Mouse (Mus musculus) E14TG2a.4 (cell line): Measurements from ENCODE around the gene Cpt1a.

Experiments
- H3K27me3 ChIP-seq: 2 replicates; pipeline ENCODE4 v1.6.1; 2014; ENCODE audit warnings: low read length, control low read depth; ENCODE audit not compliant: insufficient read depth
- H3K36me3 ChIP-seq: 2 replicates; pipeline ENCODE4 v1.6.1; 2014; ENCODE audit warnings: low read length, control low read depth; ENCODE audit not compliant: insufficient read depth
- H3K4me1 ChIP-seq: replicated peaks from 2 replicates; pipeline ENCODE4 v1.6.1; 2014; ENCODE audit warnings: low read depth, low read length, control low read depth
- H3K4me3 ChIP-seq: replicated peaks from 2 replicates; pipeline ENCODE4 v1.5.1; 2014; ENCODE audit warnings: mild to moderate bottlenecking, low read length
- H3K9me3 ChIP-seq: 2 replicates; pipeline ENCODE4 v1.6.1; 2014; ENCODE audit warnings: low read length, control low read depth
- CTCF ChIP-seq: conservative IDR thresholded peaks from 2 replicates; pipeline ENCODE4 v1.5.1; 2014; ENCODE audit warnings: low read length
- NANOG ChIP-seq: IDR thresholded peaks from 2 replicates; pipeline ENCODE4 v1.6.1; 2014; ENCODE audit warnings: borderline replicate concordance, low read length, mixed read lengths
- POU5F1 ChIP-seq: IDR thresholded peaks from 2 replicates; pipeline ENCODE4 v1.6.1; 2014; ENCODE audit warnings: low read length, borderline replicate concordance

Cpt1a gene

DNA sequence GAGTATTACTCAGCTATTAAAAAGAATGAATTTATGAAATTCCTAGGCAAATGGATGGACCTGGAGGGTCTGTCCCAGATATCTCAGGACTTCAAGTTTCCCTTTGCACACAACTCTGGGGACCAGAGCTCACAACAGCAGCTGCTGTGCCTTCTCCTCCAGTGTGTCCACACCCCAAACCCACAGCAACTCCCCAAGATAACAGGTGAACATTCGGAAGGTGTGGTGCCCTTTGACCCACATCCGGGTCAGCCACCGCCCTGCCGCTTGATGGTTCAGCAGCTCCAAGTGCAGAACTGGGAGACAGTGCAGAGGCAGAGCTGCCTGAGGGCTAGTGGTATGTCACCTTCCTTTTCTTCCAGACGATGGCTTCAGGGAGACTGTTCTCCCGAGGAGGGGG lies 26.9 kb upstream of the Cpt1a start:
- no peaks in the 10 kb centered on the region for H3K9me3 ChIP-seq
- no peaks in the 10 kb centered on the region for H3K27me3 ChIP-seq
- H3K4me3 ChIP-seq = no peak overlapping the region
- TF ChIP-seq NANOG = no peak
- TF ChIP-seq POU5F1 = no peak
- TF ChIP-seq CTCF = no peak
- H3K36me3 ChIP-seq = peaks cover 30% of the 10 kb centered on the region
- H3K4me1 ChIP-seq = peaks cover 11% of the 10 kb centered on the region

DNA sequence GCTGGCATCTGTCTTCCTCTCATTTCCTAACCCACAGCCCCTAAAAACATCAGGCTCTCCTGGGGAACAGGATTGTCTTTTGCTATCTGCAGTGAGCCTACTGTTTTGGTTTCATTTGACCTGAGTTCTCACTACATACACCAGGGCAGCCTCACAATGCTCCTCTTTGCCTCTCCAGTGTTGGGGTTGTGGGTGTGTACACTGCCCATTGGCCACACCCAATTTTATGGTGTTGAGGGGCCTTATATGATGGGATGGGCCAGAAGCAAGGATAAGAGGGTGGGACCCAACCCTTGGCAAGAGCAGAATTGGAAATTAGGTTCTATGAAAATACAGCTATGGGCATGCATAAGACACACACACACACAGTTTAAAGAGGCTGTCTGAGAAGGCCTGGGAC lies 25.1 kb upstream of the Cpt1a start:
- Histone ChIP-seq H3K4me3 (no peak overlapping the region), H3K27me3 (no peaks in the 10 kb centered on the region), H3K4me1 (peaks cover 11% of the 10 kb centered on the region), H3K36me3 (peaks cover 12% of the 10 kb centered on the region), H3K9me3 (peaks cover 3% of the 10 kb centered on the region; the same call in 1 of the 2 replicates)
- no peak for TF ChIP-seq CTCF

DNA sequence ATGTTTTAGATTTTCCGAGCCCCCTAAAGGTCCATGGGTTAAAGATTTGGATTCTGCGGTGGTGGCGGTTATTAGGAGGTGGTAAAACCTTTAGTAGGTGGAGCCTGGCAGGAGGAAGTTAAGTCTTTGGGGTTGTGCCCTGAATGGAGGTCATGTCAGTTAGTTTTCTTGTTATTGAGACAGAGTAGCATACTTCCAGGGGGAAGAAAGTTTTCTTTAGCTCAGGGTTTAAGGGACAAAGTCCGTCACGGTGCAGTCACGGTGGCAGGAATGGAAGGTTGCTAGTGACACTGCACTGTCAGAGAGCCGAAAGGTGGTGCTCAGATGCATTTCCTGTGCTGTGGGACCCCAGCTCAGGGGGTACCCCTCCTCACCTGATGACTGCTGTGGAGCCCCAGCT lies 24.4 kb upstream of the Cpt1a start:
- Histone ChIP-seq H3K4me3 (no peak overlapping the region), H3K27me3 (no peaks in the 10 kb centered on the region), H3K9me3 (peaks cover 7% of the 10 kb centered on the region), H3K36me3 (peaks cover 5% of the 10 kb centered on the region), H3K4me1 (peaks cover 11% of the 10 kb centered on the region)
- no peak for TF ChIP-seq NANOG
- TF ChIP-seq CTCF = no peak
- TF ChIP-seq POU5F1 = no peak

DNA sequence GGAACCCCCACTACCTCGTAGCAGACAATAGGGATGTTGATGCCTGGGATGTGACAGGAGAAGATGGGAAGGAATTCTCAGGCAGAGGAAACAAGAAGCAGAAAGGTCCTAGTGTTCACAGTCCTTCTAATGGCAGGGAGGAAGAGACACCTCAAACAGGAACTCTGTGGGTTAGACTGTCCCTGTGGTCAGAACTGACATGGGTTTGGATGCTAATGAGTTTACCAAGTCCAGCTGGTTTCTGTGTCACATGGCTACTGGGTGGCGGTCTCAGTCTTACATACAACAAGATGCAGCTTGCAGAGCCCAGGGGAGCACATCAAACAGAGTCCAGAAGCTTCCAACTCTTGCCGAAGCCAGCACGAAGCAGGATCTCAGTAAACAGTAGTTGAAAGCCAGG lies 18.1 kb upstream of the Cpt1a start:
- Histone ChIP-seq H3K36me3 (no peaks in the 10 kb centered on the region), H3K4me1 (peaks cover 10% of the 10 kb centered on the region), H3K27me3 (peaks cover 24% of the 10 kb centered on the region), H3K4me3 (no peak overlapping the region), H3K9me3 (peaks cover 15% of the 10 kb centered on the region)
- TF ChIP-seq POU5F1 (no peak), CTCF (no peak)

DNA sequence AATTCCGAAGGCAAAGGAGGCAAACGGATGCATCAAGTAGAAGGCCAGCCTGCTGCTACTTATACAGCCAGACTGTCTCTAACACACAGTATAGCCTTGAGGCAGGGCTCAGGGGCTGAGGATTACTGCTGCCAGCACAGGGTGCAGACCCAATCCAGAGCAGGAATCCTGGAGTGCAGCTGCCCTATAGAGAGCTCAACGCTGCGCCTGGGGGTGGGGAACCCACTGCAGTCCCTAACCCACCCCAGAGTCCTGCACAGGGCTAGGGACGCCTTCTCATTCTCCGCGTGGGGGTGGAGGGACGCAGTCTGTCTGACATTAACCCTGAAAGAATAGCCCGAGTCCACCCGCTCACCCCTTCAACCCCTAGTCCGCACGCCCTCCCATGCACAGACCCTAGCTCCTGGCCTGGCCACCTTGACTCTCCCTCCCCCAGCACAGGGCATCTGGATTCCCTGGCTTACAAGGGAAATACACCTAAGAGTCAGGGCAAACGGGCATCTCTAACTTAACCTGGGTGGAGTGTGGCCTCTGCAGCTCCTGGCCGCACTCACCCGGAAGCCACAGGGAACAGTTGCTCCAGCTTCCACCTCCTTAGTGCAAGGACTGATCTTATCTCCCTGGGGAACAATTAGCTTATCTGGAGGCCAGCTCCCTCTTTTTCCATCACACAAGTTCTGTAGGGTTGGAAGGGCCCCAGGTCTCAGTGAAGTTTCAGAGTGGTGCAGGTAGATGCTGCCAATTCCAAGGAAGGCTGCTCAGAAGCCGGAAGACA lies 14.8 kb upstream of the Cpt1a start:
- Histone ChIP-seq H3K4me1 (peaks cover 10% of the 10 kb centered on the region), H3K36me3 (no peaks in the 10 kb centered on the region), H3K9me3 (peaks cover 9% of the 10 kb centered on the region), H3K4me3 (peak overlapping the region; percentile 66), H3K27me3 (peaks cover 36% of the 10 kb centered on the region)
- TF ChIP-seq POU5F1 = no peak
- no peak for TF ChIP-seq CTCF
- no peak for TF ChIP-seq NANOG

DNA sequence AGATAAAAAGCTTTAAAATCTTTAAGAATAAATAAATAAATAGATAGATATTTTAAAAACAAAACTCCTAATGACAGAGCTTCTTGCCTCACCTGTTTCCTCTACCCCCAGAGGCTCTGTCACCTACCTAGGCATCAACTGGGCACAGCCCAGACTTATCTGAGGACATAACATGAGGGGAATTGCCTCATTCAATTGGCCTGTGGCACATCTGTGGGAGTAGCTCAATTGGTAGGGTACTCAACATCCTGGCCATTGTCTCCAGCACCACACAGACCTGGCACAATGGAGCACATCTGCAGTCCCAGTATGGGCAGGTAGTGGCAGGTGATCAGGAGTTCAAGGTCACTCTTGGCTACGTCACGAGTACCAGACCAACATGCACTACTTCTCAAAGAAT lies 2.8 kb upstream of the Cpt1a start:
- Histone ChIP-seq H3K9me3 (no peaks in the 10 kb centered on the region), H3K36me3 (no peaks in the 10 kb centered on the region)
- no peak for TF ChIP-seq CTCF
- TF ChIP-seq POU5F1 = no peak
- TF ChIP-seq NANOG = no peak

DNA sequence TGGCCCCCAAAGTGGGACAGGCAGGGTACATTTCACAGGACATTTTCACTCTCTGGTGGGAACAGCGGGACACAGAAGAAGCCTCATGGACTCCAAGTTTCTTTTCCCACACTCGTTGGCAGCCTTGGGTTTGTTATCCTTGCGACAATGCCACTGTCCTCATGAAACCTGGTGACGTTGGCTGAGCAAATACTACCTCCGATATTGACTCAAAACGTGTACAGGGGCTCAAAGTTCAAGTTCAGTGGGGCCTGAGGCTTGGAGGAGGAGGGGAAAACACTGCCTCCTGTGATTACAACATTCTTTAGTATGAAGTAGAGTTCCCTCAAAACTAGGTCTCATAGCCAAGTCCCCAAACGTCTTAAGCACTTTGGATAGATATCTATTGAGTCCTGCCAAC lies 2.0 kb upstream of the Cpt1a start:
- Histone ChIP-seq H3K4me3 (no peak overlapping the region), H3K36me3 (no peaks in the 10 kb centered on the region)
- TF ChIP-seq NANOG = no peak
- no peak for TF ChIP-seq POU5F1
- no peak for TF ChIP-seq CTCF

More for the DNA sequence above, 2.8 kb upstream of the Cpt1a start:
- peaks cover 34% of the 10 kb centered on the region for H3K4me1 ChIP-seq
- H3K4me3 ChIP-seq = no peak overlapping the region
- H3K27me3 ChIP-seq = peaks cover 41% of the 10 kb centered on the region

DNA sequence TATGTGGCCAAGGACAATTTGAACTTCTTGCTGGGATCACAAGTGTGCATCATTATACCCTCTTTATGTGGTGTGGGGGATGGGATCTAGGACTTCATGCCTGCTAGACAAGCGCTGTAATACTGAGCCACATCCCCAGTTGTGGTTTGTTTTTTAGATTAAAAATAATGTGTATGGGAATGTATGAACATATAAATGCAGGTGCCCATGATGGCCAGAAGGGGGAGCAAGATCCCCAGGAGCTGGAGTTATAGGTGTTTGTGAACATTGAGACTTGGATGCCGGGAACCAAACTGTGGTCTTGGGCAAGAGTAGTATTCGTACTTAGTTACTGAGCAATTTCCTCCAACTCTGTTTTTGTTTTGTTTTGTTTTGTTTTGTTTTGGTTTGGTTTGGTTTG lies 1.3 kb upstream of the Cpt1a start:
- Histone ChIP-seq H3K4me3 (no peak overlapping the region), H3K27me3 (peaks cover 41% of the 10 kb centered on the region)
- TF ChIP-seq POU5F1 (no peak), NANOG (no peak), CTCF (peak; percentile 94)

More for the DNA sequence above, 2.0 kb upstream of the Cpt1a start:
- Histone ChIP-seq H3K9me3 (no peaks in the 10 kb centered on the region), H3K27me3 (peaks cover 41% of the 10 kb centered on the region), H3K4me1 (peaks cover 36% of the 10 kb centered on the region)

DNA sequence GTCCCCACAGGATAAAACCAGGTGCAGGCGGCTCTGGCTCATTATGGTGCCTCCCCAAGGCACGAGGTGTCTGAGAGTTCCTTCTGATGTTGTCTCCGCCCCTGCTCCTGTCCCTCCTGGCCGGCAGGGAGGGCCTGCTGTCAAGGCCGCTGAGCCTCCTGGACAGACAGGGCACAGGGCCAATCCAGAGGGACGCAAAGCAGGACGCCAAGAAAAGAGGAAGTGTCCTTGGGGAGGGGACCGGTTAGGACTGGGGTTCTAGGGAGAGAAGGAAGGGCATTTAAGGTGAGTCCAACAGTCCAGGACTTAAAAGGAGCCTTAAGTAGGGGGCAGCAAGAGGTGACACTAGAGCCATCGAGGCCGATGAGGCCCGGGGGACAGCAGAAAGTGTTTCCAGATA lies 517 bp upstream of the Cpt1a start:
- peak overlapping the region; percentile 91 for H3K4me3 ChIP-seq
- peaks cover 41% of the 10 kb centered on the region for H3K27me3 ChIP-seq
- peaks cover 47% of the 10 kb centered on the region for H3K4me1 ChIP-seq
- no peak for TF ChIP-seq NANOG
- no peak for TF ChIP-seq POU5F1
- TF ChIP-seq CTCF = no peak
- no peaks in the 10 kb centered on the region for H3K36me3 ChIP-seq
- no peaks in the 10 kb centered on the region for H3K9me3 ChIP-seq

More for the DNA sequence above, 1.3 kb upstream of the Cpt1a start:
- Histone ChIP-seq H3K4me1 (peaks cover 39% of the 10 kb centered on the region), H3K9me3 (no peaks in the 10 kb centered on the region), H3K36me3 (no peaks in the 10 kb centered on the region)
